Mouse (Mus musculus) C2C12 (cell line): ENCODE results near the gene Ocel1. TPM values are rescaled to one million over a fixed set of nuclear protein-coding genes. Genes with fewer than 3 reads are reported as not detected.

Source experiments
- H3K27me3 ChIP-seq: one replicate; pipeline ENCODE4 v1.6.1; 2011; ENCODE audit not compliant: control insufficient read depth, insufficient read depth, insufficient read length
- H3K36me3 ChIP-seq: one replicate; pipeline ENCODE4 v1.6.1; 2011; ENCODE audit not compliant: control insufficient read depth, insufficient read depth
- H3K4me3 ChIP-seq: one replicate; pipeline ENCODE4 v1.5.1; 2011; ENCODE audit warnings: mild to moderate bottlenecking, control low read depth; ENCODE audit not compliant: poor library complexity, insufficient read depth, severe bottlenecking
- H3K79me2 ChIP-seq: one replicate; pipeline ENCODE4 v1.6.1; 2011; ENCODE audit not compliant: control insufficient read depth, insufficient read depth
- H3K79me3 ChIP-seq: one replicate; pipeline ENCODE4 v1.6.1; 2011; ENCODE audit warnings: low read depth, control low read depth
- H3ac ChIP-seq: one replicate; pipeline ENCODE3; 2011; ENCODE audit warnings: low read depth; ENCODE audit not compliant: control insufficient read depth, insufficient read length
- CEBPB ChIP-seq: IDR thresholded peaks from one replicate; pipeline ENCODE4 v1.6.1; 2011; ENCODE audit warnings: low read depth, mild to moderate bottlenecking, control low read depth, moderate library complexity
- CTCF ChIP-seq: IDR thresholded peaks from one replicate; pipeline ENCODE4 v1.5.1; 2011; ENCODE audit not compliant: control insufficient read depth, insufficient read depth, insufficient read length
- FOSL1 ChIP-seq: IDR thresholded peaks from one replicate; pipeline ENCODE4 v1.8.0; 2011; ENCODE audit warnings: mild to moderate bottlenecking, low read length; ENCODE audit not compliant: poor library complexity, insufficient read depth, severe bottlenecking
- MAX ChIP-seq: IDR thresholded peaks from one replicate; pipeline ENCODE4 v1.6.1; 2011; ENCODE audit warnings: mild to moderate bottlenecking, control low read depth
- MYOD1 ChIP-seq: IDR thresholded peaks from one replicate; pipeline ENCODE4 v1.6.1; 2011; ENCODE audit warnings: low read depth; ENCODE audit not compliant: control insufficient read depth, insufficient read length
- MYOG ChIP-seq: IDR thresholded peaks from one replicate; pipeline ENCODE4 v1.6.1; 2011; ENCODE audit not compliant: control insufficient read depth, insufficient read length; ENCODE audit errors: extremely low read depth
- USF1 ChIP-seq: IDR thresholded peaks from one replicate; pipeline ENCODE4 v1.6.1; 2011; ENCODE audit warnings: low read depth, mild to moderate bottlenecking, control low read depth, moderate library complexity
- polyA plus RNA-seq: library from polyadenylated mRNA; unstranded; fragments of >200 nt; fragmentation: generic; extraction: Trizol; gene quantifications from one replicate; pipeline ENCODE4 v1.2.1, GENCODE M21; 2012; ENCODE audit warnings: missing spikeins

The Ocel1 gene
- polyA plus RNA-seq, 1 experiment = 11.2 TPM

- no peaks in the 10 kb centered on the region for H3K27me3 ChIP-seq
- H3K79me3 ChIP-seq = peaks cover 5% of the 10 kb centered on the region
- peaks cover 17% of the 10 kb centered on the region for H3K79me2 ChIP-seq
- peak within 1 kb of the TSS; percentile 84 for H3K4me3 ChIP-seq
- H3K36me3 ChIP-seq = peaks cover 13% of the 10 kb centered on the region
- TF ChIP-seq CTCF = no peak
- peak within 1 kb of the TSS; percentile 94 for H3ac ChIP-seq
These were observed 25.7 kb downstream of the Ocel1 start, which contains the start of gene Babam1 for GRCm38 (mm10) chr8:71396639-71397305. Gene Babam1, plus strand, starts transcription at chr8:71396861.

- Histone ChIP-seq H3K79me3 (peaks cover 5% of the 10 kb centered on the region), H3K4me3 (peak overlapping the region; percentile 84), H3ac (peak overlapping the region; percentile 34), H3K79me2 (peaks cover 17% of the 10 kb centered on the region), H3K36me3 (peaks cover 13% of the 10 kb centered on the region), H3K27me3 (no peaks in the 10 kb centered on the region)
- TF ChIP-seq MYOD1 (no peak), MYOG (no peak), USF1 (no peak), CEBPB (no peak)
These were observed 26.6 kb downstream of the Ocel1 start for GRCm38 (mm10) chr8:71397701-71398100.

GRCm38 (mm10) chr8:71400826-71401225 lies 29.7 kb downstream of the Ocel1 start:
- Histone ChIP-seq H3K79me2 (peaks cover 17% of the 10 kb centered on the region), H3K27me3 (no peaks in the 10 kb centered on the region), H3K4me3 (no peak overlapping the region), H3K79me3 (peaks cover 5% of the 10 kb centered on the region), H3ac (no peak overlapping the region), H3K36me3 (peaks cover 13% of the 10 kb centered on the region)
- TF ChIP-seq CEBPB (no peak), MYOG (no peak), USF1 (no peak), FOSL1 (no peak), MYOD1 (no peak), MAX (no peak), CTCF (no peak)

- peaks cover 13% of the 10 kb centered on the region for H3K36me3 ChIP-seq
- H3K4me3 ChIP-seq = no peak overlapping the region
- TF ChIP-seq CEBPB = no peak
- no peak for TF ChIP-seq MYOG
- TF ChIP-seq USF1 = no peak
- no peak for TF ChIP-seq MYOD1
- TF ChIP-seq MAX = no peak
- H3ac ChIP-seq = no peak overlapping the region
- peaks cover 21% of the 10 kb centered on the region for H3K79me2 ChIP-seq
- peaks cover 8% of the 10 kb centered on the region for H3K79me3 ChIP-seq
- H3K27me3 ChIP-seq = no peaks in the 10 kb centered on the region
These were observed 30.4 kb downstream of the Ocel1 start for GRCm38 (mm10) chr8:71401454-71401853.

- no peak overlapping the region for H3K4me3 ChIP-seq
- H3K36me3 ChIP-seq = peaks cover 20% of the 10 kb centered on the region
- H3ac ChIP-seq = no peak overlapping the region
- TF ChIP-seq FOSL1 = no peak
- no peak for TF ChIP-seq MYOD1
- TF ChIP-seq USF1 = no peak
- no peak for TF ChIP-seq CEBPB
- no peak for TF ChIP-seq MYOG
- no peak for TF ChIP-seq MAX
- TF ChIP-seq CTCF = no peak
- H3K27me3 ChIP-seq = no peaks in the 10 kb centered on the region
- peaks cover 9% of the 10 kb centered on the region for H3K79me3 ChIP-seq
- peaks cover 24% of the 10 kb centered on the region for H3K79me2 ChIP-seq
These were observed 31.4 kb downstream of the Ocel1 start for GRCm38 (mm10) chr8:71402446-71402964.
